Mouse (Mus musculus) erythroid progenitor cell, adult 5-6 weeks (primary cell): ENCODE results near the gene Gm20708. TPM values are rescaled to one million over a fixed set of nuclear protein-coding genes. Genes with fewer than 3 reads are reported as not detected.
A peak's percentile ranks its signal among the peaks of the same experiment; 100 is the strongest.
"Not testable (repeated sequence)": the region's sequence is repeated elsewhere in the genome, so short reads cannot be mapped to it uniquely, and the experiment has no call there.

Experiments used
- ATAC-seq: replicated peaks from 2 replicates; pipeline ENCODE4 v1.8.0; 2016; ENCODE audit warnings: moderate number of reproducible peaks, mild to moderate bottlenecking, moderate TSS enrichment, inconsistent platforms; ENCODE audit not compliant: poor library complexity, low FRiP score, severe bottlenecking
- total RNA-seq, 2 experiments: library from RNA; stranded (forward) in 1 of 2; stranded (reverse) in 1 of 2; fragments of 150-400 nt in 1 of 2; fragments of 186-747, 209-891 nt in 1 of 2; gene quantifications; 2 replicates each; pipeline versions ENCODE4 v1.2.3 to v1.2.4; 2015 to 2017; ENCODE audit warnings: low replicate concordance in 2 of 2

Gm20708 gene
- total RNA-seq, 2 experiments from 2014 or later, result 3.4 to 72.1 TPM

DNA sequence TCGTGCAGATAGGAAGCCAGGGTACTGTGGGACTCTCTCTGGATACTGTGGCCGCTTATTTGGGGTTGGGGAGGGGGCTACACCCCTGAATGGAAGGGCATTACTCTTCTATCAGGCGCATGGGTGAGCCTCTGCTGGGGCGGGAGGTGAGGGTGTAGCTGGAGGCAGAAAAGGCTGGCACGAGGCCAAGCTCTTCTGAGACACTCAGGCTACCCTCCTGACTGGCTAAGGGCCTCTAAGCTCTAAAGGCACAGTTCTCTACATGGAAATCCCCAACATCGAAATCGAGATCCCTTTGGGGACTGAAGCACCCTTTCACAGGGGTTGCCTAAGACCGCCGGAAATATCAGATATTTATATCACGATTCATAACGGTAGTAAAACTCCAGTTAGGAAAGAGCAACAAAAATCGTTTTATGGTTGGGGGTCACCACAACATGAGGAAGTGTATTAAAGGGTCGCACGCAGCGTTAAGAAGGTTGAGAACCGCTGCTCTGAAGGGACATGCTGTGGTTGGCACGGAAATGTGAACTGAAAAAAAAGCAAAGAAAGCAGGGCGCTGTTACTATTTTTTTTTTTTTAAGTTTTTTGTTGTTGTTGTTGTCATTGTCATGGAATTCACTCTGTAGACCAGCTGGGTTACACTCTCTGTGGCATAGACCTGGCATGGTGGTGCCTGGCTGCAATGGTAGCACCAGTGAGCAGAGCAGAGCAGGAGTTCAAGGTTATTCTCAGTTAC, 18.9 kb downstream of the Gm20708 start:
- 0 out of 2 replicates have a peak, but pooled peaks have one; percentile 17 for ATAC-seq

DNA sequence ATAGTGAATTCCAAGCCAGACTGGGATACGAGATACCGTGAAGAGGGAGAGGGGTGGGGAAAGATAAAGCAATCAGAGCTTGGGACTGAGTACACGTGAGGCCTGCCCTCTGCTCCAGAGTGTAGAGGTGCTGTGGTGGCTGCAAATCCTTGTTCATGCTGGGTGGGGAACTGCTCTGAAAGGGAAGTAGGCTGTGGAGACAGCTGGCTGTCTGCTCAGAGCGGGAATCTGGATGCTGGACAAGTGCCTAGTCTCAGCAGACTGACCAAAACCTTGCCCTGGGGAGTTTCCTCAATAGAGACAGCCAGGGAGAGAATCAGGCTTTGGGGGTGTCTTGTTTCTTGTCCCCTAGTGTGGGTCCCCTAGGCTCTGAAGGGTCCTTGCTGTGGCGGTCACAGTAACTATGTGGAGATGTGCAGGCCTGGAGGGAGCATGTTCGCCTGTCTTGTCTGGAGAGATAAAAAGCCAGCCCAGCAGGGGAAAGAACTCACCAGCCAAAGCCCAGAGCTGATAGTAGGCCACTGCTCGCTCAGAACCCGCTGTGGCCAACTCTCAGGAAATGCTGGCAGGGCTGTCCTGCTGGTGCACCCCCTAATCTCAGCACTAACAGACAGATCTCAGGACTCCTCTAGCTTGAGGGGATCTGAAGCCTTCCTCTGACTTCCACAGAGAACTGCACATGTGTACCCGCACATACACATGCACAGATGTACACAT, 19.6 kb downstream of the Gm20708 start:
- peak; percentile 21 for ATAC-seq

DNA sequence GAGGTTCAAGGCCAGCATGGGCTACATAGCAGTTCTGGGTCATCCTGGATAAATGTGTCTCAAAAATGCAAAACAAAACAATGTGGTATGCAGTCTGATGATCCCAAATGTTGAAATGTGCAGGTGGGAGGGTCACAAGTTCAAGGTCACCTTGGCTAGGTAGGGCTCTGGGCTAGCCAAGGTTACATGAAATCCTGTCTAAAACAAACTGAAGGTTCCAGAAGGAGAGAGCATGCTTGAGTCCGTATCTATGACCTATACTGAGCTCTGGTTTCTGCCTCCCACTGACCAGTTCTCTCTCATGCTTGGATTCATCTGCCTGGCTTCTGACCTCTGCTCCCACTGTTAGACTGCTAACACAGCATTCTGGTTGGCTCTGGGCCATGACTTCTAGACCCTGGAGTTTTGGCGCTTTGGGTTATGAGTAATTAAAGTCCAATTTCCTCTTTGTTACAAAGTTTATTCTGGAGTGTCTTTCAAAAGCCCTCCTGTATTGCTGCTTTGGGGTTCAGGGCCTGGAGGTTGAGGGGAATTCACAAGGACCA, 20.3 kb downstream of the Gm20708 start:
- no peak for ATAC-seq

DNA sequence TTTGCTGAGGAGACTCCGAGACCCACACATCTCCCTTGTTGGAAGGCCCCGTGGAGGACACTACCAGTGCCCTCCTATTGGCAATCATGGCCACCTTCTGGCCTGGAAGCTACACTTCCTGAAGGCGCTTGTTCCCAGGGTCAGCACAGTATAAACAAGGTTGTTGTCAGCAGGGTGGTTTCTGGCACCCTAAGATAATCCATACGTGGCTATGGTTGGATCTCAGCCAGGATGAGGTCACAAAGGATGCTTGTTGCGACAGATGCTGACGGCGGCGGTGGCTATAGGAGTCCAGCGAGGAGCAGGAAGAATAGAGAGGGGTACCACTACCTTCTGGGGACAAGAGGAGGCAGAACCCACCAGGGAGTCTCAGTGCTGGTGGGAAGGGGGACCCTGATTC, 20.9 kb downstream of the Gm20708 start:
- ATAC-seq, result peak; percentile 41

DNA sequence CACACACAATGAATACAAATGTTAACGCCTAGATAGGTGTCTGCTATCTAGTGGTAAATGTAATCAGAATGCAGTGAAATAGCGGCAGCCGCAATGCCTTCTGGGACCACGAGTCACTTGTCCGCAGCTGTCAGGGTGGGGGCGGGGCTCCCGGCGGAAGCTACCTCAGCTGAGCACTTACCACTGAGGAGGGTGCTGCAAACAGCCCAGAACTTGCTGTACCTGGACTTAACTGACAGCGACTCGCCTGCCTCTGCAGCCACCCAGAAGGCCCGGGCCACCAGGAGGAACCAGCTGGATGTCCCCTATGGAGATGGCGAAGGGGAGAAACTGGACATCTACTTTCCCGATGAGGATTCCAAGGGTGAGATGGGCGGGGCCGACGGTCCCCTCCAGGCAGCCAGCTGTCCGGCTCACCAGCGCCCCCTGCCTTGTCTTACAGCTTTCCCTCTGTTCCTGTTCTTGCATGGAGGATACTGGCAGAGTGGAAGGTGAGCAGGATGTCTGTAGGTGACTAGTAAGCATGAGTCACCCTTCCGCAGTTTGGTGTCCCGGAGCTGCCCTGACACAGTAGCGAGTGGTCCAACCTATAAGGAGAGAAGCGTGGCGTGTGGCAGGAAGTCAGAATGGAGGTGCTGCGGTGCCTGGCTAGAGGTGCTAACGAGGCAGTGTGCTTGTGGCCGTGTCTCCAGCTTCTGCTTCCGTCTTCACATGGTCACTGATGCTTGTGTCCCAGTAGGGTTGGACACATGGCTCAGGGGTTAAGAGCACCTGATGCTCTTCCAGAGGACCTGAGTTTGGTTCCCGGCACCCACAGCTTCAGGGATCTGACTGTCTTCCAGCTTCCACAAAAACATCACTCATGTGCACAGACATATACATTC, 22.9 kb downstream of the Gm20708 start:
- peak; percentile 61 for ATAC-seq

DNA sequence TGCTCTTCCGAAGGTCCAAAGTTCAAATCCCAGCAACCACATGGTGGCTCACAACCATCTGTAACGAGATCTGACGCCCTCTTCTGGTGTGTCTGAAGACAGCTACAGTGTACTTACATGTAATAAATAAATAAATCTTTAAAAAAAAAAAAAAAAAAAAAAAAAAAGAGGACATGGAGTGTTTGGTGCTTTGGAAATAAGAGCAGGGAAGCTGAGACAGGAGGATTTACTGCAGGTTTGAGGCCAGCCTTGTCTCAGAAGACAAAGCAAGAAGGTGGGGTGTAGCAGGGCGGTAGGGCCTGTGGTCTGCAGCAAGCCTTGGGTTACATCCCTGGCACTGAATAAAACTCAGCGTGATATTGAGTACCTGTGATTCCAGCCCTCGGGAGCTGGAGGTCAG, 24.0 kb downstream of the Gm20708 start:
- not testable (repeated sequence) for ATAC-seq

DNA sequence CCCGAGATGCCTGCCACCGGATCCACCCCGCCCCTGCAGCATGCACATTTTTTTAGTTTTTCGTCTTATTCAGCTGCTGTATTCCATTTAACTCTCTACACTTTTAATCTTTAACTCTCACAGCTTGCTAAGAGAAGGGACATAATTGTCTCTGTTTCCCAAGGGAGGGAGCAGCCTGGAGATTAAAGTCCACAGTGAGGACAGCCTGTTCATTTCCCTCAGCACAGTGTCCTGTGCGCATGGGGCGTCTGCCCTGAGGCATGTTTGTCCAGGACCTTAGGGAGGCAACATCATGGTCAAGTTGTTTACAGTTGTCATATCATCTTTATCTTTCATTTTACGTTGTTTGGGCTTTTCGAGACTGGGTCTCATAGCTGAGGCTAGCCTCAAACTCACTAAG, 24.6 kb downstream of the Gm20708 start:
- no peak for ATAC-seq

DNA sequence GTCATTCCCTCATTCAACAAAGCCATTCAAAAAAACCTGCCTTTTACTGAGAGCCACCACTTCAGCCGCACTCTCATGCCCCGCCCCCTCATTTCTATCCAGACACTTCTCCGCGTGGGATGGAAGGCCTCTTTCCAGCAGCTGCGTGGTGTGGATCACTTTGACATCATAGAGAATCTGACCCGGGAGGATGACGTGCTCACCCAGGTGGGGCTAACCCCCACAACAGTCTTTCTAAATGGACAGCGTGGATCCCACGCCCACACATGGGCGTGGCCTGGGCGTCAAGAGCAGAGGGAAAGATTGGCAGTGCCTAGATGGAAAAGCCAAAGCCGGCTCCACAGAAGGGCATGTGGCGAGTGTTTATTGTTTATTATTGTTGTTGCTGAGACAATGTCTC, 26.8 kb downstream of the Gm20708 start:
- peak; percentile 39 for ATAC-seq

DNA sequence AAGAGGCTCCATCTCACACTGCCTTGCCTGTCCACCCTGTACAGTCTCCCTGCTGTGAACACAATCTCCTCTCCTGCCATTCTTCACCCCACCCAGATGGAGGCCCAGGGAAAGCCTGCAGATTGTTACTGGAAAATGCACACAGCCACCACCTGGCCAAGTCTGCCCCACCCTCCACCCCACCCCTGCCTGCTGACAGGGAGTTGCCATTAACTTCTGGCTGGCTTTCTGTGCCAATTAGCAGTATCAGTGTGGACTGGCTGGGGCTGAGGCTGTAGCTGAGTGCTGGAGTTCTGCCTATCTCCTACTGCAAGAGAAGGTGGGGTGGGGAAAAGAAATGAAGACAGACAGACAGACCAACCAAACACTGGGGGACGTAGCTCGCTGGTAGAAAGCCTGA, 29.1 kb downstream of the Gm20708 start:
- peak; percentile 88 for ATAC-seq

DNA sequence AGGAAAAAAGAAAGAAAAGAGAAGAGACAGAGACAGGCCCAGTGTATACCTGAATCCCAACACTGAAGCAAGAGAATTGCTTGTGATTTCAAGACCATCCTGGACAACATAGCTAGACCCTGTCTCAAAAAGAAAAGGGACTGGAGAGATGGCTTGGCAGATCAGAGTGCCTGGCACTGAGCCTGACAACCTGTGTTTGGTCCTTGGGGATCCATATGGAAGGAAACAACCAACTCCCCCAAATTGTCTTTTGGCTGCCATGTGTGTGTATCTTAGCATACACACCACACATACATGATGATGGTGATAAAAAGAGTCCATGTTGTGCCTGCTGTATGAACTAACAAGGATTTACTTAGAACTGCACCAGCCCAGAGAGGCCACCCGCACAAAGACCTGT, 29.6 kb downstream of the Gm20708 start:
- ATAC-seq, result no peak; the same call in 1 of the 2 replicates

DNA sequence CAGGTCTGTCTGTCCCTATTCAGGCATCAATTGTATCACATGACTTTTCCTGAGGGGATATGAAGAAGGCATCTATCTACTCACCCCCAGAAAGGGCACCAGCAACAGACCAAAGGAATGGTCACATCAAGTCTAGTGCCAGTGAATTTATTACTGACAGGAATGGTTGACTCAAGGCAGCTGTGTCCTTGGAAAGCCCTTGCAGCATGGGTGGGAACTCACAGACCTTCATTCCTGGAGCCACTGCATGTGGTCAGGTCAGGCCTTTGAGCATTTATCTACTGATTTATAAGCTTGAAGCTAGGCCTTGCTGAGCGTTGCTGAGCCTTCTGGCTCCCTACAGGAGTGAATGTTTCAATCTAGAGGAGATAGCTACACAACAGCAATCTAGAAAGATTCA, 31.4 kb downstream of the Gm20708 start:
- no peak for ATAC-seq

DNA sequence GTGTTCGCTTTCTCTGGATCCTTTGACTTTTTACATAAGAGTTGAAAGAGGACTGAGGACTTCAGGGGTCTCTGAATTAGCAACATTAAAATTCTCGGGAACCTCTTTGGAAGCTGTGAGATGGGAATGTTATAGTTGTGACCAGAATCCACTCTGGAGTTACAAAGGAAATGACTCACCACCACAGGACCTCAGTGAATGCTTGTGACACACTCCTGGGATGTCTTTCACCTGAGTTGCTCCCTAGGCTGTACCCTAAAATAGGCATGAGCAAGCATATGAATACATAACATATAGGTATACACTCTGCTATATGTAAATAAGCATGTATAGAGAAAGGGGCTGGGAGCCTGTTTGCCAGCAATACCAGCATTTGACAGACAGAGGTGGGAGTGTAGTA, 34.0 kb downstream of the Gm20708 start:
- no peak for ATAC-seq

DNA sequence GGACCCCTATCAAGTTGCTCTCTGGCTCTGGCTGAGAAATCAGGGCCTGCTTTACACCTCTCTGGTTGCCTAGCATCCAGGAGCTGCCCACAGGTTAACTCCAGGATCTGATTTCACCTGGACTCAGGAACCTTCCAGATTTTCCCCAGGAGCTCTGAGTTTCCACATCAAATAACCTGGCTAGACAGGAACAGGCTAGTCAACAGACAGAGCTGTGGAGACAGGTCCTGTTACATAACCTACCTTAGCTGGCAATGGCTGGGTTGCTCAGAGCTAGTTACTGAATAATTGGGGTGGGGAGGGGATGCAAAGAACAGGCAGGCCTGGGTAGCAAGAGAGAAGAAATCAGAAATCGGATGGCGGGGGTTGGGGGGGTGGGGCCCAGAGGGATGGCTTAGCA, 35.5 kb downstream of the Gm20708 start:
- no peak for ATAC-seq

DNA sequence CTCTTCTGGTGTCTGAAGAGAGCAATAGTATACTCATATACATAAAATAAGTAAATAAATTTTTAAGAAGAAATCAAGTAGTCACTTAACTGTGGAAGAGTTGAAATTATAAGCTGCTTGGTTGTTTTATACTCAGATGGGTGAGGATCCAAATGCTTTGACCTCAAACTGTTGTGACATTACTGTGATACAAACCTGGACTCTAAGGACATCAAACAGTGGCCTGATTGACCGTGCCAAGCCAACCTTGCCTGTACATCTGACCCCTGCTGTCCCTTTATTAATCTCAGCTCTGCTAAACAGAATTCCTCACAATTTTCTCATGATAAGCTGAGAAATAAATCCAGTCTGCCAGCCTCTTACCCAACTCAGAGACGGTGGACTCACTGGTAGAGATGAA, 36.2 kb downstream of the Gm20708 start:
- ATAC-seq, result no peak

DNA sequence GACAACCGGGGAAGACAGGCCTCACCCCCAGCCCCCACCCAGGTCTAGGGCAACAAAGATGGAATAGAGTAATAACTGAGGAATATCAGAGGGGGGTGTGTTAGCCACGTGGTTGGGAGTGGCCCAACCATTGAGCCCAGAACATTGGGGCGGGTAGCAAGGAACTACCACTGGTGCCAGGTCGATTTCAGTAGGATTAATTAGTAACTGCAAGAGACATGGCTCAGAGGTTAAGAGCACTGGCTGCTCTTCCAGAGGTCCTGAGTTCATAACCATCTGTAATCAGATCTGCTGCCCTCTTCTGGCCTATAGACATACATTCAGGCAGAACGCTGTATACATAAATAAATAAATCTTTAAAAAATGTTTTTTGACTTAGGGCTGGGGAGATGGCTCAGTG, 37.2 kb downstream of the Gm20708 start:
- ATAC-seq, result peak; percentile 16; the same call in 1 of the 2 replicates

DNA sequence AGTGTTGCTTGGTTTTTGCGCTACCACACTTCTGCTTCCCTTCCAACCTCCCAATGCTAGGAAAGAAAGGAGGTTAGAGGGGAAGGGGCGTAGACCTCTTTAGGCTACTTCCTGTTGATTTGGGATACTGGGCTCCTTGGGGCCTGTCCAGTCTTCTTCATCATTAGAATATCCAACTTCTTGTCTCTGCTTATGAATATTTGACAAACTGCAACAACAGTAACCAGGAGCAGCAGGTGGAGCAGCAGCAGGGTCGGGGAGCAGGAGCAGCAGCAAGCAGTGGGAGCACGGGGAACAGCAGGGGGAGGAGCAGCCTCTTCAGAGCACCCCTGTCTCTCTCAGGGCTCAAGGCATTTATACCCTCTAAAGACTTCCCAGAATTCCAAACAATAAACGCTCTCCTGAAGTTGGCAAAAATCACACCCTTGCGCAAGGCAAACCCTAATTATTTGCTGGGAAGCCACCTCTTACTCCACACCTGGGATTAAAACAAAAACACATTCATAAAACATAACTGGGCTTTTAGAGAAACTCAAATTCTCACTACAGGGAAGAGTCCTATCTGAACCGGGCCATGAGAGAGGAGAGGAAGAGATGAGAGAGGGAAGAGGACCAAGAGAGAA, 38.2 kb downstream of the Gm20708 start:
- no peak for ATAC-seq

DNA sequence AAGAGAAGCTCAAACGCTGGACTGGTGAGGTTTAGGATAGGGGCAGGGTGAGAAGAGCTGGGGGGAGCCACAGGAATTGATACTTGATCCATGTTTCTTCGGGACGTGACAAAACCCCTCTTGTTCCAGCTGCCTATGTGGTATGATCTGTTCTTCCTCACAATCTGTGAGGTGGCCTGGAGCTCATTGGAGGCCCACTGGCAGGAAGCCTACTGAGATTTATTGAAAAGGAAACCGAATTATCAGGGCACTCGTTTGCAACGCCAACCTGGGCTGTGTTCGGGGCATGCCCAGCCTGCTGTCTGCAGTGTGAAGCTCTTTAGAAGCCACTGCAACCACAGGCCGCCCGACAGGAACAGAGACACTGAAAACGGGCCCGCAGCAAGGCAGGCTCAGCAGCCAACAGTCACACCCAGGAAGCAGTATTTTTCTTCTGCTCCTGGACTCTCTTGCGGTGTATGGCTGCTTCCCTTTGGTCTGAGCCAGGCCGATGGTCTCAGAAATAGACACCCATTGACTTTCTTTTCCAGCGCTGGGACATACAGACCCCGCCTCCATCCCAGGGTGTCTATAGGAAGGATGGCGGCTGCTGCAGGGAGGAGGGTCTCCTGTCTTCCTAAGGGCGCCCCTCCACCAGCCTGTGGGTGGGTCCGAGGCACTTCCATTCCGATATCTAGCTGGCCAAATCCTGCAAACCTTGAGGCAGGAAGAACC, 39.0 kb downstream of the Gm20708 start:
- peak; percentile 52 for ATAC-seq

DNA sequence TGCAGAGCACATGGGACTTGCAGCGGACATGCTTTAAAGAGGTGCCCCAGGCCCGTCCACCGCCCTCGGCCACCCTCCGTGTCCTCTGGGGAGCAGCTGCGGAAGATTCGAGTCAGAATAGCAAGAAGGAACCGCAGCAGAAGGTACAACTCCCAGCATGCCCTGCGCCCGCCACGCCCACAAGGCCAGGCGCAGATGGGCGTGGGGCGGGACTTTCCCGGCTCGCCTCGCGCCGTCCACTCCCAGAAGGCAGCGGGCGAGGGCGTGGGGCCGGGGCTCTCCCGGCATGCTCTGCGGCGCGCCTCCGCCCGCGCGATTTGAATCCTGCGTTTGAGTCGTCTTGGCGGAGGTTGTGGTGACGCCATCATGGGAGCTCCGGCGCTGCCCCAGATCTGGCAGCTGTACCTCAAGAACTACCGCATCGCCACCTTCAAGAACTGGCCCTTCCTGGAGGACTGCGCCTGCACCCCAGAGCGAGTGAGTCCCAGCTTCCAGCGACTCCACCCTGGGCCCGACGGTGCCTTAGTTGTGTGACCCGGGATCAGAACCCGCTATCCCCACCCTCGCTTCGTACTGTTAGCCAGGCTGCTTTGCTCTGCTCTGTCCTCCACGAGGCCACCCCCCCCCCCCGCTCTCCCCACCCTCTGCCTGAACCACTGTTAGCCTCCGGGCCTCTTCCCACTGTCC, 39.7 kb downstream of the Gm20708 start, which contains the start of gene Birc5:
Gene Birc5 (plus strand): TSS at position 267 of the 687 bp plus-strand sequence.
- ATAC-seq, result peak; percentile 87
